Mouse (Mus musculus): ENCODE results near the gene Cyp2j12. TPM values are rescaled to one million over a fixed set of nuclear protein-coding genes. Genes with fewer than 3 reads are reported as not detected.
"Not testable (repeated sequence)": the region's sequence is repeated elsewhere in the genome, so short reads cannot be mapped to it uniquely, and the experiment has no call there.

Cyp2j12 gene
- not detected in 2 replicates for polyA plus RNA-seq (2014; fragmentation: Nextera tagmentation; extraction: Ambion mirVana)

DNA sequence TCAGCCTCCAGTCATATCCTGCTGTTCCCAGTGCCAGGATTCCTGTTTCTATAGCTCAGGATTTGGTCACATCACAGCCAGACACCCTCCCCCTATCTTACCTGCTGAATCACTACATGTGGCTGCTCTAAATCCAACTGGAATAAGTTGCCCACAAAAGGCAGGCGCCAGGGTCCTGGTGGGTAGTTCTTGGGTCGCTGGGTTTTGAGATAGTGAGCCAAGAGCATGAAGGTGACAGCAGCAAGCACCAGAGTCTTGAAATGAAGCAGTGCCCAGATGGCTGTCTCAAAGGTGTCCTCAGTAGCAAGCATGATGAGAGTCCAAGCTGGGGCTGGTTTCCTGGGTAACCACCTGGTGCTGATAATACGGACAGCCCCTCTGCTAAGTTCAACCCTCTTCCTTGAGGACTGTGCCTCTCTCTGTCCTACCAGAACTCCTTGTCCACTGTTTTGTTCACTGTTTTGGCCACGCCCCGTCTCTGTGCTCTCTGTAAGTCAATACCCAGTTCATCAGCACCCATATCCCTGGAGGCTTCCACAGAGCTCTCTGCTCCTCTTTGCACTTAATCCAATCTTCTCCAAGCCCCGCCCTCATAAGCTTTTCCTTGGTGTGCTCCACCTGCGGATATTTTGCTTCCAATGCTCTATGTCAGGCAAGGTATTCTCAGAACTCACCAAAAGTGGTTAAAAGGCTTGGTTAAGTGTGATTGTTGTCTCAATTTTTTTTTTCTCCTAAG lies at the start of gene Cyp2j12:
Gene Cyp2j12, minus strand, starts transcription at position 421 of the 736 bp plus-strand sequence.
- ATAC-seq (ENCODE audit: low FRiP score, low TSS enrichment) (no peak), DNase-seq (no peak)
- Histone ChIP-seq H3K27me3 (ENCODE audit: control insufficient read depth, insufficient read depth, low read length) (no peaks in the 10 kb centered on the region), H3K27ac (replicated peaks; ENCODE audit: low read depth, low read length) (no peak within 1 kb of the TSS), H3K4me3 (replicated peaks; ENCODE audit: low read depth, low read length) (no peak within 1 kb of the TSS), H3K4me1 (ENCODE audit: control insufficient read depth, insufficient read depth, low read length) (no peaks in the 10 kb centered on the region), H3K4me2 (ENCODE audit: low read length) (no peak within 1 kb of the TSS), H3K36me3 (ENCODE audit: control insufficient read depth, insufficient read depth, low read length) (no peaks in the 10 kb centered on the region), H3K9me3 (ENCODE audit: control insufficient read depth, low read length) (no peaks in the 10 kb centered on the region), H3K9ac (replicated peaks; ENCODE audit: low read length) (no peak within 1 kb of the TSS)
- 80% methylated on average over 7 of the region's 7 CpGs for WGBS

DNA sequence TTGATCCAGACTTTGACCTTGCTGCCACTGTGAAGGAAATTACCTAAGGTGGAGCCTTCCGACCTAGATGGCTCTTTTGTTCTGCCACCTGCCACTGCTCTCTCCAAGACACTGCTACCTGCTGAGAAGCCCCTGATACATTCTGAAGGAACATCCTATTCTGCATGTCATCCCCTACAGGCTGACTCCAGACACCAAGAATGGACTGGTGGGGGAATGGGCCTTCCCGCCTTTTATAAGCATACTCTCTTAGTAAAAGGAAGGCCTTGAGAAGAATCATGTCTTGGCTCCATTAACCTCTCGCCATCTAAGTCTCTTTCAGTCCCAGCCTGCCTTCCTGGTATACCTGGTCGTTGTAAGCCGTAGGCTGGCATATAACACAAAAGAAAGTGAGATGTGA lies 48.4 kb upstream of the Cyp2j12 start:
- not testable (repeated sequence) for H3K27me3 ChIP-seq (ENCODE audit: control insufficient read depth, insufficient read depth, low read length); H3K4me3 ChIP-seq (replicated peaks; ENCODE audit: low read depth, low read length); ATAC-seq (ENCODE audit: low FRiP score, low TSS enrichment); H3K9me3 ChIP-seq (ENCODE audit: control insufficient read depth, low read length); H3K4me1 ChIP-seq (ENCODE audit: control insufficient read depth, insufficient read depth, low read length); H3K4me2 ChIP-seq (ENCODE audit: low read length); H3K9ac ChIP-seq (replicated peaks; ENCODE audit: low read length); H3K27ac ChIP-seq (replicated peaks; ENCODE audit: low read depth, low read length); H3K36me3 ChIP-seq (ENCODE audit: control insufficient read depth, insufficient read depth, low read length); DNase-seq
- 85% methylated on average over 5 of the region's 5 CpGs for whole genome bisulfite sequencing

DNA sequence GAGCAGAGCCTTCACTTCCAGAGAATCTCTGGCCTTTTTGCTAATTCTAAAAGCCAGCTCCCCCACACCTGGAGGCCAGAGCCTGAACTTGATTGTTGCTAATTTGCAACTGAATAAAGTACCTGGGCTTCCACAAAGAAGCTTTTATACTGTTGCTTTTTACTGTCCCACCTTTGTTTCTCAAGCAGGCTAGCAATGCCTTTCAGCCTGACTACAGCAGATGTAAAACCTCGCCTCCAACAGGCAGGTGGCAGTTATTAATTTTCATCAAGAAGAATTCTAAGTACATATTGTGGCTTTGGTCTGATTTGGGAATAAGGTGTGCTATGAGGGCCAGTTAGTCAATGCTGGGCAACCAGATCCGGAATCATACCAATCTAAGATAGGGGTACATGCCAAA lies 47.7 kb upstream of the Cyp2j12 start:
- not testable (repeated sequence) for H3K4me2 ChIP-seq (ENCODE audit: low read length); H3K27me3 ChIP-seq (ENCODE audit: control insufficient read depth, insufficient read depth, low read length); H3K4me1 ChIP-seq (ENCODE audit: control insufficient read depth, insufficient read depth, low read length); ATAC-seq (ENCODE audit: low FRiP score, low TSS enrichment); DNase-seq; H3K36me3 ChIP-seq (ENCODE audit: control insufficient read depth, insufficient read depth, low read length); H3K9me3 ChIP-seq (ENCODE audit: control insufficient read depth, low read length); H3K27ac ChIP-seq (replicated peaks; ENCODE audit: low read depth, low read length); H3K9ac ChIP-seq (replicated peaks; ENCODE audit: low read length); H3K4me3 ChIP-seq (replicated peaks; ENCODE audit: low read depth, low read length)
- 91% methylated on average over 2 of the region's 2 CpGs for WGBS

GRCm38 (mm10) chr4:96188146-96188545 lies 47.2 kb upstream of the Cyp2j12 start:
- WGBS: 95% methylated on average over 2 of the region's 2 CpGs
- not testable (repeated sequence) for H3K36me3 ChIP-seq (ENCODE audit: control insufficient read depth, insufficient read depth, low read length); H3K27me3 ChIP-seq (ENCODE audit: control insufficient read depth, insufficient read depth, low read length); H3K4me3 ChIP-seq (replicated peaks; ENCODE audit: low read depth, low read length); H3K9me3 ChIP-seq (ENCODE audit: control insufficient read depth, low read length); H3K4me2 ChIP-seq (ENCODE audit: low read length); DNase-seq; H3K9ac ChIP-seq (replicated peaks; ENCODE audit: low read length); H3K4me1 ChIP-seq (ENCODE audit: control insufficient read depth, insufficient read depth, low read length); ATAC-seq (ENCODE audit: low FRiP score, low TSS enrichment); H3K27ac ChIP-seq (replicated peaks; ENCODE audit: low read depth, low read length)

- not testable (repeated sequence) for H3K4me3 ChIP-seq (replicated peaks; ENCODE audit: low read depth, low read length); H3K4me1 ChIP-seq (ENCODE audit: control insufficient read depth, insufficient read depth, low read length); H3K36me3 ChIP-seq (ENCODE audit: control insufficient read depth, insufficient read depth, low read length); H3K27me3 ChIP-seq (ENCODE audit: control insufficient read depth, insufficient read depth, low read length); H3K9me3 ChIP-seq (ENCODE audit: control insufficient read depth, low read length); DNase-seq; H3K9ac ChIP-seq (replicated peaks; ENCODE audit: low read length); ATAC-seq (ENCODE audit: low FRiP score, low TSS enrichment); H3K27ac ChIP-seq (replicated peaks; ENCODE audit: low read depth, low read length); H3K4me2 ChIP-seq (ENCODE audit: low read length)
- 85% methylated on average over 2 of the region's 2 CpGs for WGBS
These were observed 43.8 kb upstream of the Cyp2j12 start for GRCm38 (mm10) chr4:96184716-96185115.

- Histone ChIP-seq H3K27me3 (ENCODE audit: control insufficient read depth, insufficient read depth, low read length) (no peaks in the 10 kb centered on the region), H3K4me3 (replicated peaks; ENCODE audit: low read depth, low read length) (no peak overlapping the region), H3K4me1 (ENCODE audit: control insufficient read depth, insufficient read depth, low read length) (no peaks in the 10 kb centered on the region), H3K4me2 (ENCODE audit: low read length) (no peak overlapping the region), H3K9ac (replicated peaks; ENCODE audit: low read length) (no peak overlapping the region), H3K9me3 (ENCODE audit: control insufficient read depth, low read length) (no peaks in the 10 kb centered on the region), H3K27ac (replicated peaks; ENCODE audit: low read depth, low read length) (no peak overlapping the region), H3K36me3 (ENCODE audit: control insufficient read depth, insufficient read depth, low read length) (no peaks in the 10 kb centered on the region)
- ATAC-seq (ENCODE audit: low FRiP score, low TSS enrichment) (no peak), DNase-seq (no peak)
- WGBS: 93% methylated on average over 1 of the region's 1 CpGs
These were observed 21.9 kb upstream of the Cyp2j12 start for GRCm38 (mm10) chr4:96162839-96163238.

GRCm38 (mm10) chr4:96161575-96161974 lies 20.6 kb upstream of the Cyp2j12 start:
- whole genome bisulfite sequencing: 89% methylated on average over 1 of the region's 1 CpGs
- no peaks in the 10 kb centered on the region for H3K27me3 ChIP-seq (ENCODE audit: control insufficient read depth, insufficient read depth, low read length)
- ATAC-seq (ENCODE audit: low FRiP score, low TSS enrichment) (no peak), DNase-seq (no peak)
- no peak overlapping the region for H3K27ac ChIP-seq (replicated peaks; ENCODE audit: low read depth, low read length)
- H3K4me1 ChIP-seq (ENCODE audit: control insufficient read depth, insufficient read depth, low read length): no peaks in the 10 kb centered on the region
- no peak overlapping the region for H3K9ac ChIP-seq (replicated peaks; ENCODE audit: low read length)
- no peak overlapping the region for H3K4me2 ChIP-seq (ENCODE audit: low read length)
- no peaks in the 10 kb centered on the region for H3K9me3 ChIP-seq (ENCODE audit: control insufficient read depth, low read length)
- H3K36me3 ChIP-seq (ENCODE audit: control insufficient read depth, insufficient read depth, low read length): no peaks in the 10 kb centered on the region
- no peak overlapping the region for H3K4me3 ChIP-seq (replicated peaks; ENCODE audit: low read depth, low read length)

DNA sequence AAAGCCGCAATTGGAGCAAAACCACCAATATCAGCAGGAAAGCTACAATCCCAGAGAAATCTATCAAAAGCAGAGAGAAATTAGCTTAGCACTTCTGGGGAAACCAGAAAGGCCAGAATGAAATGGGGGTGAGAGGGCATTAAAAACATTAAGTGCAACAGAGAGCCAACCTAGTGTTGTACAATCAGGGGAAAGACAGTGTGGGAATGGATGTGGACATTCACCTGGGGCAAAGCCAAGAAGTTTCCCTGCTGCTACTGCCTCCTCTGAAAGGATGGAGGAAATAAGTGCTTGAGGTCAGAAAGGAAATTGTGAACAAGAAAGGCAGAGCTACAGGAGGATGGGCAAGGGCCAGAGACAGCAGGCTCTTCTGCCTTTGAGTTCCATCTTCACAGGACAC lies 1.7 kb downstream of the Cyp2j12 start:
- H3K4me1 ChIP-seq (ENCODE audit: control insufficient read depth, insufficient read depth, low read length): no peaks in the 10 kb centered on the region
- H3K27me3 ChIP-seq (ENCODE audit: control insufficient read depth, insufficient read depth, low read length): no peaks in the 10 kb centered on the region
- 93% methylated on average over 1 of the region's 1 CpGs for WGBS
- ATAC-seq (ENCODE audit: low FRiP score, low TSS enrichment) (no peak), DNase-seq (no peak)
- H3K9ac ChIP-seq (replicated peaks; ENCODE audit: low read length): no peak overlapping the region
- no peak overlapping the region for H3K27ac ChIP-seq (replicated peaks; ENCODE audit: low read depth, low read length)
- no peaks in the 10 kb centered on the region for H3K9me3 ChIP-seq (ENCODE audit: control insufficient read depth, low read length)
- no peak overlapping the region for H3K4me2 ChIP-seq (ENCODE audit: low read length)
- no peaks in the 10 kb centered on the region for H3K36me3 ChIP-seq (ENCODE audit: control insufficient read depth, insufficient read depth, low read length)
- H3K4me3 ChIP-seq (replicated peaks; ENCODE audit: low read depth, low read length): no peak overlapping the region

GRCm38 (mm10) chr4:96134246-96134645 lies 6.7 kb downstream of the Cyp2j12 start:
- no peaks in the 10 kb centered on the region for H3K36me3 ChIP-seq (ENCODE audit: control insufficient read depth, insufficient read depth, low read length)
- no peak for DNase-seq
- no peaks in the 10 kb centered on the region for H3K27me3 ChIP-seq (ENCODE audit: control insufficient read depth, insufficient read depth, low read length)
- ATAC-seq (ENCODE audit: low FRiP score, low TSS enrichment): no peak
- no peak overlapping the region for H3K4me3 ChIP-seq (replicated peaks; ENCODE audit: low read depth, low read length)
- H3K4me1 ChIP-seq (ENCODE audit: control insufficient read depth, insufficient read depth, low read length): no peaks in the 10 kb centered on the region
- no peak overlapping the region for H3K9ac ChIP-seq (replicated peaks; ENCODE audit: low read length)
- H3K9me3 ChIP-seq (ENCODE audit: control insufficient read depth, low read length): no peaks in the 10 kb centered on the region
- H3K4me2 ChIP-seq (ENCODE audit: low read length): no peak overlapping the region
- H3K27ac ChIP-seq (replicated peaks; ENCODE audit: low read depth, low read length): no peak overlapping the region
- WGBS: 74% methylated on average over 3 of the region's 3 CpGs
